Mouse (Mus musculus): ENCODE measurements at regions not wholly inside any gene's neighbourhood (a gene's known extent, or its start where the extent isn't known, plus 50 kb on each side); places are given as distances from the start of the nearest gene placed in this dataset.

- DNase-seq: peak; percentile 5
Observed at GRCm38 (mm10) chr9:113601451-113601850, 106.6 kb downstream of the Pdcd6ip start.

GRCm38 (mm10) chr9:113587260-113587659, 120.8 kb downstream of the Pdcd6ip start:
- no peak for DNase-seq

GRCm38 (mm10) chr9:113586477-113586876, 121.6 kb downstream of the Pdcd6ip start:
- no peak for DNase-seq

GRCm38 (mm10) chr9:113578221-113578620, 129.8 kb downstream of the Pdcd6ip start:
- no peak for DNase-seq

GRCm38 (mm10) chr9:113568849-113569248, 139.2 kb downstream of the Pdcd6ip start:
- no peak for DNase-seq

- no peak for DNase-seq
Observed at GRCm38 (mm10) chr9:113567705-113568104, 140.4 kb downstream of the Pdcd6ip start.

GRCm38 (mm10) chr9:113566620-113567019, 141.4 kb downstream of the Pdcd6ip start:
- no peak for DNase-seq

GRCm38 (mm10) chr9:113553911-113554310, 154.1 kb downstream of the Pdcd6ip start:
- DNase-seq: no peak

GRCm38 (mm10) chr9:113547458-113547857, 160.6 kb downstream of the Pdcd6ip start:
- no peak for DNase-seq

- peak; percentile 47 for DNase-seq
Observed at GRCm38 (mm10) chr9:113528586-113528985, 179.5 kb downstream of the Pdcd6ip start.

GRCm38 (mm10) chr9:113524307-113524706, 183.8 kb downstream of the Pdcd6ip start:
- DNase-seq: no peak

- no peak for DNase-seq
Observed at GRCm38 (mm10) chr9:113523173-113523572, 184.9 kb downstream of the Pdcd6ip start.

- DNase-seq: peak; percentile 16
Observed at GRCm38 (mm10) chr9:113519727-113520126, 188.3 kb downstream of the Pdcd6ip start.

- DNase-seq: no peak
Observed at GRCm38 (mm10) chr9:113518482-113518881, 189.6 kb downstream of the Pdcd6ip start.

GRCm38 (mm10) chr9:113517756-113518155, 190.3 kb downstream of the Pdcd6ip start:
- DNase-seq: no peak

- DNase-seq: no peak
Observed at GRCm38 (mm10) chr9:113515703-113516020, 192.4 kb downstream of the Pdcd6ip start.

- DNase-seq: no peak
Observed at GRCm38 (mm10) chr9:113514846-113515702, 193.0 kb downstream of the Pdcd6ip start.

GRCm38 (mm10) chr9:113511302-113511701, 196.8 kb downstream of the Pdcd6ip start:
- DNase-seq: no peak

- DNase-seq: no peak
Observed at GRCm38 (mm10) chr9:113509368-113509767, 198.7 kb downstream of the Pdcd6ip start.

GRCm38 (mm10) chr9:113508821-113509220, 199.2 kb downstream of the Pdcd6ip start:
- DNase-seq: no peak

GRCm38 (mm10) chr9:113507561-113508460, 200.2 kb downstream of the Pdcd6ip start:
- no peak for DNase-seq

GRCm38 (mm10) chr9:113499246-113499645, 208.8 kb downstream of the Pdcd6ip start:
- DNase-seq: no peak

GRCm38 (mm10) chr9:113496176-113496732, 211.8 kb downstream of the Pdcd6ip start:
- DNase-seq: peak; percentile 9

Measured in embryo, embryonic 11 days (tissue).